Mouse (Mus musculus) heart, embryonic 13.5 days (tissue): Measurements from ENCODE around the gene Tfcp2l1. TPM values are rescaled to one million over a fixed set of nuclear protein-coding genes. Genes with fewer than 3 reads are reported as not detected.
A peak's percentile ranks its signal among the peaks of the same experiment; 100 is the strongest.
"Not testable (repeated sequence)": the region's sequence is repeated elsewhere in the genome, so short reads cannot be mapped to it uniquely, and the experiment has no call there.

Experiments used
- ATAC-seq: fragments of 200-750 bp; cut with Nextera tagmentation; 2 replicates; pipeline ENCODE4 v1.8.0; 2017; ENCODE audit warnings: moderate TSS enrichment; ENCODE audit not compliant: insufficient number of reproducible peaks, low FRiP score, low TSS enrichment; ENCODE audit errors: extremely low read depth
- H3K27ac ChIP-seq: fragments of 300-500 bp; sonication (generic); replicated peaks from 2 replicates; pipeline ENCODE4 v1.5.1; 2015; ENCODE audit warnings: moderate library complexity, mild to moderate bottlenecking, inconsistent platforms
- H3K27me3 ChIP-seq: fragments of 300-500 bp; sonication (generic); replicated peaks from 2 replicates; pipeline ENCODE4 v1.6.1; 2015; ENCODE audit warnings: mild to moderate bottlenecking, inconsistent platforms
- H3K36me3 ChIP-seq: fragments of 300-500 bp; sonication (generic); 2 replicates; pipeline ENCODE4 v1.6.1; 2015; ENCODE audit warnings: mild to moderate bottlenecking, inconsistent platforms
- H3K4me1 ChIP-seq: fragments of 300-500 bp; sonication (generic); 2 replicates; pipeline ENCODE4 v1.6.1; 2015; ENCODE audit warnings: inconsistent platforms
- H3K4me2 ChIP-seq: fragments of 300-500 bp; sonication (generic); 2 replicates; pipeline ENCODE4 v1.6.1; 2015; ENCODE audit warnings: inconsistent platforms, mild to moderate bottlenecking, moderate library complexity
- H3K4me3 ChIP-seq: fragments of 300-500 bp; sonication (generic); 2 replicates; pipeline ENCODE4 v1.5.1; 2015; ENCODE audit warnings: moderate library complexity, mild to moderate bottlenecking, inconsistent platforms
- H3K9ac ChIP-seq: fragments of 300-500 bp; sonication (generic); 2 replicates; pipeline ENCODE4 v1.6.1; 2015; ENCODE audit warnings: inconsistent platforms, mild to moderate bottlenecking, moderate library complexity
- H3K9me3 ChIP-seq: fragments of 300-500 bp; sonication (generic); 2 replicates; pipeline ENCODE4 v1.6.1; 2016; ENCODE audit warnings: inconsistent platforms
- WGBS: fragments of 180-500 bp; shearing (Covaris S2); methylation state at CpG from one replicate; pipeline ENCODE4 v1.1.7; 2015; ENCODE audit warnings: mixed read lengths; 5-methylcytosine and 5-hydroxymethylcytosine counted together
- polyA plus RNA-seq: library from polyadenylated mRNA; unstranded; fragments of >200 nt; fragmentation: Nextera tagmentation; extraction: Ambion mirVana; gene quantifications from 2 replicates; pipeline ENCODE4 v1.2.1, GENCODE M21; 2015

The Tfcp2l1 gene
- 1.8 and 2.0 TPM in 2 replicates for polyA plus RNA-seq

DNA sequence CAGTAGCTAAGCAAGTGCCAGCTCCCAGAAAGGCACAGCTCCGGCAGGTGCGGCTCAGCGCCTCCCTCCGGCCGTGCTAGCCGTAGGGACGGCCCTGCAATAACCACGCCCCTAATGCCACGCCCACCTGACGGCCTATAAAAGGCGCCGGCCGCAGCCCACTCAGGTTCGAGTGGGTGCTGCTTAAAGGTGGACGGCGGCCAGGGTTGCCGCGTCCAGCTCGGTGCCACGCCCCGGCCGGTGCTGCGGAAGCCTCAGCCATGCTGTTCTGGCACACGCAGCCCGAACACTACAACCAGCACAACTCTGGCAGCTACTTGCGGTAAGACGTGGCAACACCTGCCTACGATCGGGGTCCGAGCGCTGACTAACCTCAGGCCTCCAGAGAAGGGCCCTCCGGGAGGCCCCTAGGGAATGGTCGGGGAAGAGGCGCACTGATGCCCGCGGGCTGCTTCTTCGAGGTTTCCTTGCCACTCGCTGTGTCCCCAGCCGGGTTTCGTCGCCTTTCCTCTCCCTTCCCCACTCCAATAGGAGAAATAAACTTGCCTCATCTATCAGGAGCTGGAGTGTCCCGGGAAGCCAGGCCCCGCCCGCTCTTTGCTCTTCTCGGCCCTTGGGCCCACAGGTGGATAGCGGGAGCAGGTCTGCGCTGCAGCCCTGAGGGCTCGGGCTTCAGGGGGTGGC lies at the start of gene Tfcp2l1:
TSS of gene Tfcp2l1 (plus strand) at position 165 of the 684 bp plus-strand sequence.
- Histone ChIP-seq H3K9ac (peak within 1 kb of the TSS; percentile 79), H3K27ac (no peak within 1 kb of the TSS), H3K4me2 (peak within 1 kb of the TSS; percentile 97), H3K36me3 (no peaks in the 10 kb centered on the region), H3K27me3 (peaks cover 49% of the 10 kb centered on the region), H3K9me3 (no peaks in the 10 kb centered on the region), H3K4me1 (peaks cover 20% of the 10 kb centered on the region), H3K4me3 (peak within 1 kb of the TSS; percentile 70)
- WGBS = under 1% methylated on average over 48 of the region's 48 CpGs
- ATAC-seq = peak; percentile 76

DNA sequence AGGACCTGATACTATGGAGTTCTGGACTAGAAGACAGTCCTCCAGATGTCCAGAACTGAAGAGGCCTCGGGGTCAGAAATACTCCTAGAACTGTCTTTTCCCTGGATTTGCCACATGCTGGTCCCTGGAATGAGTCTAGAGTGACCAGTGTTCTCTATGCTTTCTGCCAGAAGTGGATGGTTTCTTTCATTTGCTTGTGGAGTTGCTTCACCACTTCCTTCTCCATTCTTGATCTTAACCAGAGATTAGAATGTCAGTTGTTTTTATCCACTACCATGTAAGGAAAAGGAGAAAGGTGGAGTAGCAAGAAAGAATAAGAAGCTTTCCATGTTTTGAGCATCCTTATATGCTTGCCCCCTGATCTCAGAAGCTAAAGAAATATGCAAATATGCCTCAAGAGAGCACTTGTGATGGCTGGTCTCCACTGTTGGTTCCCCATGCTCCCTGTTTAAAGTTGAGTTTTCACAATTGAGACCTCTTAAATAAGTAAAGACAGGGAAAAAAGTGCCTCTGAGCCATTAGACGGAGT lies 47.5 kb upstream of the Tfcp2l1 start:
- no peak overlapping the region for H3K4me2 ChIP-seq
- H3K27ac ChIP-seq = no peak overlapping the region
- no peaks in the 10 kb centered on the region for H3K4me1 ChIP-seq
- 83% methylated on average over 2 of the region's 2 CpGs for WGBS
- no peaks in the 10 kb centered on the region for H3K27me3 ChIP-seq
- H3K36me3 ChIP-seq = peaks cover 63% of the 10 kb centered on the region
- H3K9ac ChIP-seq = no peak overlapping the region
- H3K4me3 ChIP-seq = no peak overlapping the region
- no peaks in the 10 kb centered on the region for H3K9me3 ChIP-seq
- no peak for ATAC-seq

DNA sequence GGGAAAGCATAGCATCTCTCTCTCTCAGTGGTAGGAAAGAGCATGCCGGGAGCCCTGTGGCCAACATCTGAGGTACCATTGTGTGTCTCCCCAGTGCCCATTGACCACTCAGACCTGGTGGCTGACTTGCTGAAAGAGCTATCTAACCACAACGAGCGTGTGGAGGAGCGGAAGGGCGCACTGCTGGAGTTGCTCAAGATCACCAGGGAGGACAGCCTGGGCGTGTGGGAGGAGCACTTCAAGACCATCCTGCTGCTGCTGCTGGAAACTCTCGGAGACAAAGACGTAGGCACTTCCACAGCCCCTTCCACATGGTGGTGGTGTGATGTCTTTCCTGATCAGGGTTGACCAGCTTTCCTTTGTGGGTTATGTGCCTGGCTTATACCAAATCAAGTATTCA lies 46.6 kb upstream of the Tfcp2l1 start:
- Histone ChIP-seq H3K4me1 (no peaks in the 10 kb centered on the region), H3K4me2 (no peak overlapping the region), H3K9me3 (no peaks in the 10 kb centered on the region), H3K4me3 (no peak overlapping the region), H3K36me3 (peaks cover 54% of the 10 kb centered on the region), H3K9ac (no peak overlapping the region), H3K27me3 (no peaks in the 10 kb centered on the region), H3K27ac (no peak overlapping the region)
- ATAC-seq = no peak
- WGBS = 83% methylated on average over 8 of the region's 8 CpGs

DNA sequence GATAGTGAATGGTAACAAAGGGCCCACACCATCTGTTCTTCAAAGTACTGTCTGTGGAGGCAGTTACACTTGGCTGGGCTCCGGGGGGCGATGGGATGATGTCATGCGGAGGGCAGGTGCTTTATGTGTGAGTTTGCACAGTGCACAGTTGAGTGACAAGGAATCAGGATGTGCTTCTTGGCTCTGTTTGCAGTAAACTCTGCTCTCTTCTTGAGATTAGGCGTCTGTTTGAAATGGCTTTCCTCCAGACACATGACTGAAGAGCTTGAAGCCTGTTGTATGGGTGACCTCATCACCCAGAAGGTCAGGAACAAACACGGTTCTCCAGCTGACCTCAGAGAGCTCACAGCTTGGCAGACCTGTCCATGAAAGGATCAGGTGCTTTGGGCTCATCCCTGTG lies 38.0 kb upstream of the Tfcp2l1 start:
- Histone ChIP-seq H3K27me3 (no peaks in the 10 kb centered on the region), H3K9ac (no peak overlapping the region), H3K27ac (no peak overlapping the region), H3K36me3 (peaks cover 58% of the 10 kb centered on the region), H3K9me3 (no peaks in the 10 kb centered on the region), H3K4me2 (no peak overlapping the region), H3K4me3 (no peak overlapping the region), H3K4me1 (peaks cover 29% of the 10 kb centered on the region)
- 61% methylated on average over 5 of the region's 5 CpGs for WGBS
- no peak for ATAC-seq

DNA sequence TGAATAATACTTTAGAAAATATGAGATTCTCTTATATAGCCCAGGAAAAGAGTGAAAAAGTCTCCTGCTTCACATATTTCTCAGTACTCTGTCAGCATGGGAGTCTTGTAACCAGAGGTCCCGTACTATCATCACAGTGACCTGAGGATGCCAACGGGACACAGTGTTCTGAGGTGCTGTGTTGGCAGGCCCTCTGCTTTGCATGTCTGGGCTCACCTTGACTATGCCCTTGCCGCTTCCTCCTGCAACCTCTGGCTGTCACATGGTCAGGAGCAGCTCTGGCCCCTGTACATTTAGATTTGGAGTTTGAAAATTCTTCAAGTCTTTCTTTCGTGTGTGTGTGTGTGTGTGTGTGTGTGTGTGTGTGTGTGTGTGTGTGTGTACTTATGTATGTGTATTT lies 34.8 kb upstream of the Tfcp2l1 start:
- no peak overlapping the region for H3K4me2 ChIP-seq
- H3K27me3 ChIP-seq = no peaks in the 10 kb centered on the region
- H3K4me1 ChIP-seq = peaks cover 38% of the 10 kb centered on the region
- peak overlapping the region; percentile 21; the same call in 1 of the 2 replicates for H3K27ac ChIP-seq
- no peak for ATAC-seq
- peaks cover 90% of the 10 kb centered on the region for H3K36me3 ChIP-seq
- no peak overlapping the region for H3K9ac ChIP-seq
- no peaks in the 10 kb centered on the region for H3K9me3 ChIP-seq
- WGBS = 68% methylated on average over 4 of the region's 4 CpGs
- H3K4me3 ChIP-seq = no peak overlapping the region

DNA sequence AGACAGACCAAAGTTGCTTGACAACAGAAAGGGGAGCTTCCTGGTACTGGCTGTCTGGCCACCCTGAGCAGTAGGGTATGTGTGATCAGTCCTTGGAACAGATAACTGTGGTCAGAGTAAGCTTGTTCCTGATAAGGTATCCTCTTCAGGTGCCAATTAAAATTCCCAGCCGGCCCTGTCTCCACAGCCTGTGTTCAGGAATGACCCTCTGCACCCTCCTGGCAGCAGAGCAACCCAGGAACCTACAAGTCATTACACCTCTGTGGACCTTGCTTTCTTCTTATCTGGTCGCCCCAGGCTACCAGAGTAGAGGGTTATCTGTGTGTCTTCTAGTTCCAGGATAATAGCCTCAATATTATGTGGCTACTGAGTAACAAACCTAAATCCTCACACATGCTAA lies 32.4 kb upstream of the Tfcp2l1 start:
- no peak for ATAC-seq
- Histone ChIP-seq H3K4me3 (no peak overlapping the region), H3K4me2 (no peak overlapping the region), H3K36me3 (peaks cover 100% of the 10 kb centered on the region), H3K27ac (no peak overlapping the region), H3K9ac (no peak overlapping the region), H3K4me1 (peaks cover 33% of the 10 kb centered on the region), H3K27me3 (no peaks in the 10 kb centered on the region), H3K9me3 (no peaks in the 10 kb centered on the region)
- WGBS = 19% methylated on average over 2 of the region's 2 CpGs

DNA sequence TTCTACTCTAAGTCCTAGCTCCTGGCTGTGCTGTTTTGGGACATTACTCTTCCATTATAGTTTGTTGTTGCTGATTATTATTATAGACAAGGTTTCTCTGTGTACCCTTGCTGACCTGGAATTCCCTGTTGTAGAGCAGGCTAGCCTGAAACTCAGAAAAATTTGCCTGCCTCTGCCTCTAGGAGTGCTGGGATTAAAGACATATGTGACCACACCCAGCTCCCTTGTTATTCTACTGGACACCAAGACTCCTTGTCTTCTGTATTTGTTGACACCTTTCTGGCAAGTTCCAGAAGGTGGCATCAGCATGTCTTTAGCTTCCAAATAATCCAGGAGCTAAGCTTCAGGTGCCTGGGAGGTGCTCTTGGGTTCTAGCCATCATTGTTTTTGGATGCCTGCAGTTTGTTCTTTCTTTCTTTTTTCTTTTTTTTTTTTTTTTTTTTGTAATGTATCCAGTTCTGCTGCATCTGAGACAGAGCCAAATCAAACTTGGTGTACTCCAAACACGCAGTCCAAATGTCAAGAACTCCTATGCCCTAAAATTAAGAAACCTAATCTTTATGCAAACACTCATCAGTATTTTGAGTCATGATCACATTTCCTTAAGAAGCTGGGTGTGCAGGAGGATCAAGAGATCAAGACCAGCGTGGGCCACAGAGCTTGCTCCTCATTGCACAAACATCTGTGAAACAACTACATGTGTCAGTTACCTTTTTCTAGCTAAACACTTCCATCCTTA lies 30.1 kb upstream of the Tfcp2l1 start:
- Histone ChIP-seq H3K9ac (no peak overlapping the region), H3K36me3 (peaks cover 100% of the 10 kb centered on the region), H3K4me3 (no peak overlapping the region), H3K9me3 (no peaks in the 10 kb centered on the region), H3K4me2 (no peak overlapping the region), H3K27ac (no peak overlapping the region), H3K4me1 (peaks cover 24% of the 10 kb centered on the region), H3K27me3 (no peaks in the 10 kb centered on the region)
- 86% methylated on average over 2 of the region's 2 CpGs for WGBS
- ATAC-seq = no peak

DNA sequence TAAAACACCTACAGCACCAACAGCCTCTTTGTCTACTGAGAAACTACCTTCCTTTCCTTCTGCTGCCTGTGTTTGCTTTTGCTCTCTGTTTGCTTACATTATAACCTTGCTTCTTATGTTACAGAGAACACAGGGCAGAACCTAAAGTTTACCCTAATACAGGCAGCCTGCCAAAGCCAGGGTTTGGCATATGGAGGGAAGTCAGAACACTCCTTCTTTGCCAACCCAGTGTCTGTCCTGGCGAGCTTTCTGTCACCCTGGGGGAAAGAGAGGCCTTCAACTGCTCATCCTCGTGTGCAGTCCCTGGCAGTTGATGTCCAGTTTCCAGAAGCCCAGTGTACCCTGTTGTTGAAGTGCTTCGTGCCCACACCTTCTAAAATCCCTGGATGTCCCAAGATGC lies 29.4 kb upstream of the Tfcp2l1 start:
- 82% methylated on average over 3 of the region's 3 CpGs for WGBS
- H3K9me3 ChIP-seq = no peaks in the 10 kb centered on the region
- no peak overlapping the region for H3K27ac ChIP-seq
- H3K4me3 ChIP-seq = no peak overlapping the region
- no peaks in the 10 kb centered on the region for H3K27me3 ChIP-seq
- H3K4me1 ChIP-seq = peaks cover 20% of the 10 kb centered on the region
- H3K9ac ChIP-seq = no peak overlapping the region
- H3K4me2 ChIP-seq = no peak overlapping the region
- ATAC-seq = no peak
- peaks cover 100% of the 10 kb centered on the region for H3K36me3 ChIP-seq

DNA sequence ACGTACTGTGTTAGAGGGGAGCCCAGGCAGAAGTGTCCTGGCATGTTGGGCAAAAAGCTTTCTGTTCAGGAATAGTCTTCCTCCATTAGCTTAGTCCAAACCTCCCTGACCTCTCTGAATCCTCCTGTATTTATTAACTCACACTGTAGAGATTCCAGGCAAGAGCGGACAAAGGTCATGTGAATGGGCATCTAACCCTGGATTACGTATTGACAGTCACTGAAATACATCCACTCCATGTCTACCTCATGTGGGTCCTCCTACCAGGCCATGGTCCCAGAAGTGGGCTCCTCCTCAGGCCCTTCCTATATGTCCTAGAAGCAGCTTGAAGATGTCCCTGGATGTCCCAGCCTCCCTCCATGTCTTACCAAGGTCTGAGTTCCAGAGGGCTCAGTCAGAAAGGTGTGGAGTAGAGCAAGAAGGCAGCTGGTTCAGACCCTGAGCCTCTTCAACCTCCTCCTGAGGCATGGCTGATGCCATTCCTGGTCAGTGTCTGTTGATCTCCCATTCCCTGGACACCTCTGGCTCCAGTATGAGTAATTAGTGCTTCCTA lies 14.0 kb upstream of the Tfcp2l1 start:
- Histone ChIP-seq H3K9me3 (no peaks in the 10 kb centered on the region), H3K4me1 (no peaks in the 10 kb centered on the region), H3K9ac (no peak overlapping the region), H3K4me2 (no peak overlapping the region), H3K27me3 (no peaks in the 10 kb centered on the region), H3K36me3 (peaks cover 31% of the 10 kb centered on the region), H3K27ac (no peak overlapping the region), H3K4me3 (no peak overlapping the region)
- 80% methylated on average over 3 of the region's 3 CpGs for WGBS
- ATAC-seq = no peak

DNA sequence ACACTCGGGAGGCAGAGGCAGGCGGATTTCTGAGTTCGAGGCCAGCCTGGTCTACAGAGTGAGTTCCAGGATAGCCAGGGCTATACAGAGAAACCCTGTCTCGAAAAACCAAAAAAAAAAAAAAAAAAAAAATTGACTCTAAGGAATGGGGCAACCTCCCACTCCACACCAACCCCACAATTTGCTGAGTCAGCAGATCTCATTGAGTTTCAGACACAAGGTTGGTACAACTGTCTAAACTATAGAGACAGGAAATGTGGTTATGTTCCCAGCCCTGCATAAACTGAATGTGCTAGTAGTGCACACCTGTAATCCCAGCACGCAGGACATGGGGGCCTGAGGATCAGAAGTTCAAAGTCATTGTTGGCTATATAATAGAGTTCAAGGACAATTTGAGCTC lies 6.7 kb upstream of the Tfcp2l1 start:
- not testable (repeated sequence) for H3K9me3 ChIP-seq, H3K4me2 ChIP-seq, H3K9ac ChIP-seq, H3K36me3 ChIP-seq, H3K4me1 ChIP-seq, H3K4me3 ChIP-seq, ATAC-seq, H3K27ac ChIP-seq
- 73% methylated on average over 5 of the region's 5 CpGs for WGBS
- H3K27me3 ChIP-seq = peaks cover 16% of the 10 kb centered on the region

DNA sequence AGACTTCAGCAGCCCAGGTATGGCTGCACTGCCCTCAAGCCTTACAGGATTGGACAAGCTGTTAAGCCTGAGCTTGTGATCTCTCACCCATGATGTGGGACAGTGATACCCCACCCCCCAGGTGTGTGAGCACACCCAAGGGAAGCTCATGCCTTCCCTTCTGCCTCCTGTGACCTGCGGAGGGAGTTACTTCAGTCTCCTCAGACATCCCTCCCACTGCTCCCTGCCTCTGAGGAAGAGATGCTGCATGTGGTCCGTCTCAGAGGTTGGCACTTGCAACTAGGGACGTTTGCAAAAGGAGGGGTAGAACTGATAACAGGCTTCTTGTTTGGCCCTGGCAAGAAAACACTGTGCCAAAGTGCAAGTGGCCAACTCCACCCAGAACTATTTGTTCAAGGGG lies 4.9 kb upstream of the Tfcp2l1 start:
- Histone ChIP-seq H3K4me3 (no peak overlapping the region), H3K4me1 (peaks cover 12% of the 10 kb centered on the region), H3K27ac (no peak overlapping the region), H3K9me3 (no peaks in the 10 kb centered on the region), H3K4me2 (no peak overlapping the region), H3K9ac (no peak overlapping the region), H3K36me3 (no peaks in the 10 kb centered on the region), H3K27me3 (peaks cover 33% of the 10 kb centered on the region)
- WGBS = 44% methylated on average over 3 of the region's 3 CpGs
- ATAC-seq = no peak
